Mouse (Mus musculus): ENCODE results near the gene Atg2a.
A peak's percentile ranks its signal among the peaks of the same experiment; 100 is the strongest.

DNA sequence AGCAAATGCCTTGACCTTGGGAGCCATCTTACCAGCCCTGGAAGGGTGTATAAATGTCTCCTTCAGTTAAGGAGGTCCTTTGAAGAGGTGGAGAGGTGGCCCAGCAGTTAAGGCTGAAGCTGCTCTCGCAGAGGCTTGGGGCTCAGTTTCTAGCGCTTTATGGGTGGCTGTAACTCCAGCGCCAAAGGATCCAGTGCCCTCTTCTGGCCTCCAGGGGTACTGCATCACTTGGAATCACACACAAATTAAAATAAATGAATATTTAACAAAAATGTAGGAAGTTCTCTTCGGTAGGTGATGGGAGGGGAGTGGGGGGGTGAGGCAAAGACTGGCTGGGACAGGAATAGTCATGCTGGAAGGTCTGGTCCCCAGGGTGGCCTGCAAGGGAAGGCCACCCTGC, 19.5 kb downstream of the Atg2a start:
- TF ChIP-seq POLR2A (IDR thresholded peaks at IDR 0.05; ENCODE audit: borderline replicate concordance, low read depth, low read length) (no peak), CTCF (IDR thresholded peaks at IDR 0.05; ENCODE audit: low read depth, low read length) (peak; percentile 21; the same call in 1 of the 2 replicates)
